Mouse (Mus musculus) erythroblast, adult 5-6 weeks (primary cell): ENCODE measurements at regions not wholly inside any gene's neighbourhood (a gene's known extent, or its start where the extent isn't known, plus 50 kb on each side); places are given as distances from the start of the nearest gene placed in this dataset.

ENCODE experiments used
- ATAC-seq: replicated peaks from 2 replicates; pipeline ENCODE4 v1.8.0; 2016; ENCODE audit warnings: moderate number of reproducible peaks, mild to moderate bottlenecking, moderate TSS enrichment, inconsistent platforms; ENCODE audit not compliant: poor library complexity, low FRiP score, severe bottlenecking

- ATAC-seq, result no peak
Measured at GRCm38 (mm10) chr13:59969484-59969883, 146.5 kb upstream of the Tut7 start.

- ATAC-seq, result no peak
Measured at GRCm38 (mm10) chr13:59968584-59969240, 145.8 kb upstream of the Tut7 start.

DNA sequence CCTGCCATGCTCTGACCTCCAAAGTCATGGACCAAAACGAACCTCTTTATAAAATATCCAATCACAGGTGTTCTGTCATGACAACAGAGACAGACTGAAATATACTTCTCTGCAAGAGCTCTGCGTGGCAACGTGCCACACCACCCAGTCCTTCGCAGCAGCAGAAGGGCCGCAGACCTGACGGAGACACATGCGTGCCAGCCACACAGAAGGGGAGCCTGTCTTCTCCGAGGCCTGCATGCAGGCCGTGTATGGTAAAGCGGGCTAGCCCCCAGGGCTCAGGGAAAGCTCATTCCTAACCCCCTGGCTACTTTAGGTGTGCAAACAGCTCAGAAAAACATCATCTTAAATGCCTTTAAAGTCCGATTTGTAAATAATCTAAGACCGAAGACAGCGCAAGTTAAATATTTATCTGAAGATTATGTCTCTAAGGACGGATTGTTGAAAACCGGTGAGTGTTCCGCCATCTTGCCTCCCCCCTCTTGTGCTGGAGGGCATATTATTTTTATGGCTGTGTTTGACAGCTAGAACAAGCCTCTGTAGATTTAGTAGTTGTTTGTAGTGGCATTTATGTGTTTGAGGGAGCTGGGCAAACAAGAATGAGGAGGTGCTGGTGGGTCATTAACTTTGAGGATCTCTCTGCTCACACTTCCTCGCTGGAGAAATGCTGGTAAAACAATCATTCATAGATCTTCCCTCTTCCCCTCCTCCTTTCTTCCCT is 143.7 kb upstream of the Tut7 start:
- ATAC-seq, result no peak

DNA sequence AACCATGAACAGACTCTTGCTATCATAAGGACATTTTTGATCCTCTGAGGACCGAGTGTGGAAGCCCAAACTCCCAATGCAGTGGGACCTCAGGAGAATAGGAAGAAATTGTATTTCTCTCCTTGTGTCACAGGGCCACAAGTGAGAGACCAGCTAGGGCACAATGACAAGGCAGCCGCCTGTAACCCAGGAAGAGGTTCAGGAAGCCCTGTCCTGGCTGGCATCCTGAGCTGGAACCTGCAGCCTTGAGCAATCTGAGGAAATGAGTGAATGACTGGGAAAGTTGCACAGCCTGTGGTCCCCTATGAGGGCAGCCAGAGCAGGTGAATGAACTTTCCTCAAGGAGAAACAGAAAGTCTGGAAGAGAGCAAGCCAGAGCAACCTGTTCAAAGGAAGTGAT is 142.0 kb upstream of the Tut7 start:
- ATAC-seq, result no peak

- ATAC-seq, result no peak
Measured at GRCm38 (mm10) chr13:59962676-59963664, 140.0 kb upstream of the Tut7 start.

GRCm38 (mm10) chr13:59956441-59956840 is 133.5 kb upstream of the Tut7 start:
- no peak for ATAC-seq

GRCm38 (mm10) chr13:59952809-59953208 is 129.9 kb upstream of the Tut7 start:
- no peak for ATAC-seq

DNA sequence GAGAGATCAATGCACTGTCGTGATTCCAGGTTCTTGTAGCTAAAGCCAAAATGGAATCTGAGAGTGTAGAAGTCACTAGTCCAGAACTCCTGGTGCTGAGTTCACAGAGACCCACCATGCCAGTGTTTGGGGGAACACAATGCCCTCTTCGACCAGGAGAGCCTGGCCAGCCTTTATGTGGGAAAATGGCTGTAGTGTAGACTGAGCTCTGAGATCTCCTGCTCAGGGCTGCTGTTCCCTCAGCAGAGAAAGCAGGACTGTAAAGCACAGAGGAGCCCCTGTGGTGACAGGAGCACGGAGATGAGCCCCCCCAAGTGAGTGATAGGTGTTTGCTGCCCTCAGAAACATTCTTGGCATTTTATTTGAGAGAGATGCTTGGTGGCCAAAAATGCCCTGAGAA is 129.2 kb upstream of the Tut7 start:
- no peak for ATAC-seq

GRCm38 (mm10) chr13:59950281-59950680 is 127.3 kb upstream of the Tut7 start:
- no peak for ATAC-seq

GRCm38 (mm10) chr13:59949471-59949870 is 126.5 kb upstream of the Tut7 start:
- ATAC-seq, result no peak

DNA sequence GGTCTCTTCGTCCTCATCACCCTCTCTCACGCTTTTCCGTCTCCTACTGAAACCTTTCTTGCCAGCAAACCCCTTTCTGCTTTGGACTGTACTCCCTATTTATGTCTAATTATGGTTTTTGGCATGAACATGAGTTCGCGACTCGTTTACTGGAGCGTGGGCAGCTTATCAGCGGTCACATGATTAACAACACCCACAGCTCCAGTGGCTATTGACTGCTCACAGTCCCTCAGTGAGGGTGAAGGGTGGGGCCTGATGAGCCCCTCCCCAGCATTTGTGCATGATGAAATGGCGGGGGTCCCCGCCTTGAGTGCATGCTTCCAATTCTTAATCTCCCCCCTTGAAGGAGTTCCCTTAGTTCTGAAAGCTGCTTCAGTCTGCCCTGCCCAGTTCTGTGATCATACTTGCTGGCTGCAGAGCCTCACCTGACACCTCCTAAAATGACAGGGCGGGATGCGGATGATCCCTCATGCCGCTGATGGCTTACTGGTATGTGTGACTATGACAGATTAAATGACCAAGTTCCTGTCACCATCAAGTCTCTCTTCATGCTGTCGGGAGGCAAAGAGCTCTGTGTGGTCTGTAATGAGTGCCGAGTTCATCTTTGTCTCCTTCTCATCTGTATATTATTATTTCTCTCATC is 125.7 kb upstream of the Tut7 start:
- ATAC-seq, result no peak

DNA sequence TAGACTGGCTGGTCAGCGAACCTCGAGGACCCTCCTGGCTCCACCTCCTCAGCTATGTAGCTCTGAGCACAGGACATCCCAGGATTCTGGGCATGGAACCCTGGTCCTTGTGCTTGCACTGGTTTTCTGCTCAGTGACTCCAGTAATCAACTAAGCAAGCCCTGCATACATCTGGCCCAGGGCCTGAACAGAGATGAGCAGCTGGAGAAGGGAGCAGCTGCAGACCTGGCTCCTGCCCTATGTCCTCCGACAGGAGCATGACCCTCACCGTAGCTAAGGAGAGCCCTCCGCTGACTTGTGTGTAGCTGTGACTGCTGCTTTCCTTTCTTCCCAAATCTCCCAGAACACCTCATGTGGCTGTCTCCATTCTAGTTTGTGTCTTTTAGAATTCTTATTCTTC is 124.5 kb upstream of the Tut7 start:
- ATAC-seq, result no peak

- no peak for ATAC-seq
Measured at GRCm38 (mm10) chr13:59946509-59946908, 123.6 kb upstream of the Tut7 start.

GRCm38 (mm10) chr13:59945631-59946030 is 122.7 kb upstream of the Tut7 start:
- no peak for ATAC-seq

DNA sequence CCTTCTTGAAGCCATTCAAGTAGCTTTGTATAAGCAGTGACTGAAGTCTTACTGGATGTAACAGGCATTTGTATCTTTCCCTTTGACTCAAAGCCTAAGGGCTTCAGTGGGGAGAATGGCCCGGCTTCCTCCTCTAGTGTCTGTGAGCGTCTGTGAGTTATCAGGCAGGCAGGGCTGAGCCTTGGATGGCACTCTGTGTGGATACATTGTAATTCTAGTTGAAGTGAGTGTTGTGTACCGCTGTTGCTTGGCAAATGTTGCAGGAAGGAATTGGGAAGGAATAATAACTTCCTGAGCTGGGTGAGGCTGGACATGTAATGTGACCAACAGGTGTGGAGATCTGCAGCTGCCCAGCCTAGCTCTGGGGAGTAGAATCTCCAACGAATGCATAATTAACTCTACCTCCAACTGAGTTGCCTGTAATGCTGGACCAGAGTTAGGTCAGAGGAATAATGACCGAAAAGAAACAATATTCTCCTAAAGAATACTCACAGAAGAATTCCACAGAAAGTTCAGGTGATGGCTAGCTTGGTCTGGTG is 120.7 kb upstream of the Tut7 start:
- ATAC-seq, result no peak

GRCm38 (mm10) chr13:59943020-59943419 is 120.1 kb upstream of the Tut7 start:
- ATAC-seq, result no peak

DNA sequence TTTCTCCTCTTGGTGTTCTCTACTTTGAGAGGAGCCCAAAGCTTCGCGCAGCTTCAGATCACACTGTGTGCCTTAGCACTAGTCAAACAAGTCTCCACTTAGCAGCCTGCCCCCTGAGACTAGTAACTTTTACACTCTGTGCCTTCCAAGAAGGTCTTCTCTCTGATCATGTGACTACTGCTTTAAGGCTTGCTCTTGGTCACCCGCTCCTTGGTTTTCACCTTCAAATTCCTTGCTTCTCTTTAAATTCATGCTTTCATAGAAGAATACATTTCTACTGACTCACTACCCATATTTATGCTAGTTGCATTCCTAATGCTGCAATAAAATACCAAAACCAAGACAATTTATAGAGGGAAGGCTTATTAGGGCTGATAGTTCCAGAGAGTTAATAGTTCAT is 118.6 kb upstream of the Tut7 start:
- no peak for ATAC-seq

DNA sequence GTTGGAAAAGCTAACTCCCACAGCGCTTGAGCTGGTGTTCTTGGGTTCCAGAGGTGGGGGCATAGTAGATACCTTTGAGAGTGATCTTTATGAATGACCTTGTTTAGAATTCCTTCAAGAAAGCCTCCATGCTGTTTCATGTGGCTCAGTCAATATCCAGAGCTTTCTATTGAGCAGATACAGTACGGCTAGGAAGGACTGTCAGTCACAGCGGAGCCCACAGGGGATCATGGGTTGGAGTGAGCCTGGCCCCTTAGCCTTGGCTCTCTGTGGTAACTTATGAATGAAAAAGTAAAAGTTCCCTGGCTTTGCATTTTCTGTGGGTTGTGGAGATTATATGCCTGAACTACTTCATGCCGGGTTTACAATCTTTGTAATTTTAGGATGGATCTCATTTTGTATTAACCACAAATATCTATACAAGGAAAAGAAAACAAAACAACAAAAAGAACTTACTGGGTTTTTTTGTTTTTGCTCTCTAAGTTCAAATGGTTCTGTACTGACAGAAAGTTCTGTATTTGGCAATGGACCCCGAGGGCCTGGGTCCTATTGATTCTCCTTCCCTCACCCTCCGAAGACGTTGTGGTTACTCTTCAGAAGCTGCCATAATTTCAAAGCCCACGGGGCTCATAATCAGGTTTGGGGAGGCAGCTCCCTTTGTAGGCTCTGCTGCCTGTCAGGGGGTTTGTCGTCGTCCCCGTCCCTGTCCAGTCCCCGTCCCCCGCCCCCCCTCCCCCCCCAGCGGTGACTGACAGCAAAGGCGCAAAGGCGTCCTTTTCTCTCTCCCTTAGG is 117.7 kb upstream of the Tut7 start:
- ATAC-seq, result no peak

GRCm38 (mm10) chr13:59939886-59940285 is 116.9 kb upstream of the Tut7 start:
- no peak for ATAC-seq
